Comparison of ENCODE assay signal across 8 mouse cellular contexts in genomic region chr10:127526048-127526447, GRCm38 (mm10). TPM values are rescaled to one million over a fixed set of nuclear protein-coding genes. Genes with fewer than 3 reads are reported as not detected.
DNase-seq lines count a peak whose midpoint lies in the region; ATAC-seq and TF ChIP-seq lines count a peak whose summit lies in the region.

No protein-coding gene starts in this region.

- TF ChIP-seq CTCF in lung, embryonic 14.5 days (IDR thresholded peaks at IDR 0.05; ENCODE audit: low read depth), result no peak
- TF ChIP-seq CTCF in liver, postnatal 0 days (IDR thresholded peaks at IDR 0.05; ENCODE audit: low read depth), result no peak

- no peak overlapping the region for H3K27ac ChIP-seq in lung, embryonic 14.5 days (ENCODE audit: low read depth)
- no peak overlapping the region for H3K27ac ChIP-seq in forebrain, embryonic 16.5 days (ENCODE audit: low read length)
- H3K27ac ChIP-seq in liver, postnatal 0 days (ENCODE audit: low read depth), result no peak overlapping the region

- WGBS in lung, embryonic 14.5 days, result 2% methylated on average over 26 of the region's 26 CpGs
- WGBS in forebrain, embryonic 16.5 days, result 2% methylated on average over 26 of the region's 26 CpGs
- 3% methylated on average over 26 of the region's 26 CpGs for WGBS in liver, postnatal 0 days (ENCODE audit: insufficient replicate concordance)

- no peak for DNase-seq in lung, embryonic 14.5 days
- no peak for DNase-seq in lung, adult 18-20 months
- no peak for DNase-seq in liver, postnatal 0 days
- DNase-seq in thymus, postnatal 14 days, result peak; percentile 74
- DNase-seq in urinary bladder, postnatal 4 days (ENCODE audit: low spot score in 2 of 2), result no peak
- DNase-seq in right cerebral cortex, postnatal 25 days, result no peak
- no peak for DNase-seq in MN1 (ENCODE audit: low spot score)

- H3K4me2 ChIP-seq in lung, embryonic 14.5 days, result peak overlapping the region; percentile 55
- H3K4me2 ChIP-seq in forebrain, embryonic 16.5 days (ENCODE audit: low read length), result peak overlapping the region; percentile 31
- peak overlapping the region; percentile 63 for H3K4me2 ChIP-seq in liver, postnatal 0 days (ENCODE audit: low read depth, low read length)

- no peak for TF ChIP-seq EP300 in liver, postnatal 0 days (IDR thresholded peaks at IDR 0.05; ENCODE audit: low read depth)

- peaks cover 9% of the 10 kb centered on the region; the same call in 1 of the 2 replicates for H3K4me1 ChIP-seq in lung, embryonic 14.5 days (ENCODE audit: insufficient read depth)
- H3K4me1 ChIP-seq in forebrain, embryonic 16.5 days (replicated peaks; ENCODE audit: control insufficient read depth, insufficient read depth, low read length), result peaks cover 51% of the 10 kb centered on the region
- H3K4me1 ChIP-seq in liver, postnatal 0 days (ENCODE audit: insufficient read depth), result peaks cover 11% of the 10 kb centered on the region

- H3K4me3 ChIP-seq in lung, embryonic 14.5 days (ENCODE audit: low read depth, low read length), result peak overlapping the region; percentile 27
- H3K4me3 ChIP-seq in forebrain, embryonic 16.5 days (replicated peaks; ENCODE audit: low read length), result no peak overlapping the region
- H3K4me3 ChIP-seq in liver, postnatal 0 days (ENCODE audit: low read depth, low read length), result peak overlapping the region; percentile 33

- H3K9ac ChIP-seq in lung, embryonic 14.5 days, result 0 out of 2 replicates have a peak overlapping the region, but pooled peaks have one; percentile 20
- 0 out of 2 replicates have a peak overlapping the region, but pooled peaks have one; percentile 7 for H3K9ac ChIP-seq in forebrain, embryonic 16.5 days (replicated peaks; ENCODE audit: low read depth, low read length)
- no peak overlapping the region for H3K9ac ChIP-seq in liver, postnatal 0 days (replicated peaks)

- peaks cover 77% of the 10 kb centered on the region for H3K27me3 ChIP-seq in lung, embryonic 14.5 days (ENCODE audit: insufficient read depth, low read length)
- peaks cover 48% of the 10 kb centered on the region for H3K27me3 ChIP-seq in forebrain, embryonic 16.5 days (replicated peaks; ENCODE audit: control insufficient read depth, insufficient read depth, low read length)
- H3K27me3 ChIP-seq in liver, postnatal 0 days (ENCODE audit: insufficient read depth, low read length), result peaks cover 75% of the 10 kb centered on the region

- no peaks in the 10 kb centered on the region for H3K36me3 ChIP-seq in lung, embryonic 14.5 days (ENCODE audit: insufficient read depth)
- H3K36me3 ChIP-seq in forebrain, embryonic 16.5 days (ENCODE audit: control insufficient read depth, insufficient read depth), result no peaks in the 10 kb centered on the region
- H3K36me3 ChIP-seq in liver, postnatal 0 days (replicated peaks; ENCODE audit: insufficient read depth, low read length), result no peaks in the 10 kb centered on the region

- no peaks in the 10 kb centered on the region for H3K9me3 ChIP-seq in lung, embryonic 14.5 days (ENCODE audit: low read depth, low read length)
- H3K9me3 ChIP-seq in forebrain, embryonic 16.5 days (ENCODE audit: control insufficient read depth, low read length), result no peaks in the 10 kb centered on the region
- H3K9me3 ChIP-seq in liver, postnatal 0 days (ENCODE audit: low read length), result no peaks in the 10 kb centered on the region

- no peak for ATAC-seq in lung, embryonic 14.5 days (ENCODE audit: insufficient read depth)
- no peak for ATAC-seq in forebrain, embryonic 16.5 days
- ATAC-seq in liver, postnatal 0 days, result no peak

RNA-seq across cellular contexts. Expression of gene Shmt2, which starts 3.8 kb away (rescaled TPM):
- polyA plus RNA-seq in lung, embryonic 14.5 days (2014; fragmentation: Nextera tagmentation; extraction: Ambion mirVana), result 99.6 and 101 TPM in 2 replicates
- 78.9 and 80.4 TPM in 2 replicates for polyA plus RNA-seq in forebrain, embryonic 16.5 days (2015; fragmentation: Nextera tagmentation; extraction: Ambion mirVana)
- 62.6 and 75.0 TPM in 2 replicates for polyA plus RNA-seq in liver, postnatal 0 days (2015; fragmentation: Nextera tagmentation; extraction: Ambion mirVana)

RNA-seq across cellular contexts. Expression of gene Nxph4, which starts 8.3 kb away (rescaled TPM):
- 0.14 and 0.22 TPM in 2 replicates for polyA plus RNA-seq in lung, embryonic 14.5 days (2014; fragmentation: Nextera tagmentation; extraction: Ambion mirVana)
- 32.5 and 36.0 TPM in 2 replicates for polyA plus RNA-seq in forebrain, embryonic 16.5 days (2015; fragmentation: Nextera tagmentation; extraction: Ambion mirVana)
- not detected in 2 replicates for polyA plus RNA-seq in liver, postnatal 0 days (2015; fragmentation: Nextera tagmentation; extraction: Ambion mirVana)

RNA-seq across cellular contexts. Expression of gene Ndufa4l2, which starts 11.3 kb away (rescaled TPM):
- polyA plus RNA-seq in lung, embryonic 14.5 days (2014; fragmentation: Nextera tagmentation; extraction: Ambion mirVana), result 36.4 and 44.9 TPM in 2 replicates
- 17.6 and 21.3 TPM in 2 replicates for polyA plus RNA-seq in forebrain, embryonic 16.5 days (2015; fragmentation: Nextera tagmentation; extraction: Ambion mirVana)
- polyA plus RNA-seq in liver, postnatal 0 days (2015; fragmentation: Nextera tagmentation; extraction: Ambion mirVana), result 13.1 and 23.1 TPM in 2 replicates

RNA-seq across cellular contexts. Expression of gene Stac3, which starts 24.6 kb away (rescaled TPM):
- 0.12 TPM in 1 of 2 replicates, not detected in the other for polyA plus RNA-seq in lung, embryonic 14.5 days (2014; fragmentation: Nextera tagmentation; extraction: Ambion mirVana)
- 0.98 and 1.8 TPM in 2 replicates for polyA plus RNA-seq in forebrain, embryonic 16.5 days (2015; fragmentation: Nextera tagmentation; extraction: Ambion mirVana)
- 0.21 and 0.57 TPM in 2 replicates for polyA plus RNA-seq in liver, postnatal 0 days (2015; fragmentation: Nextera tagmentation; extraction: Ambion mirVana)

Comparison
In these comparisons a context has a peak if more than half of its experiments do, and no peak if none do; other contexts are left out.
1. RNA of gene Nxph4, which starts 8.3 kb away (polyA plus RNA-seq): 32.5 to 36.0 TPM in forebrain, embryonic 16.5 days; 0.14 to 0.22 TPM in lung, embryonic 14.5 days and not detected in liver, postnatal 0 days; every median in the first group is over 10 times any median in the second.
2. Peak in every context shown above with its lines, with median percentiles within 50 percentile points of each other: H3K4me2 ChIP-seq.